Mouse (Mus musculus): ENCODE data around the gene Gabbr1. TPM values are rescaled to one million over a fixed set of nuclear protein-coding genes. Genes with fewer than 3 reads are reported as not detected.

Gabbr1 gene
- total RNA-seq, 2 experiments from 2014 or later: 5.7 to 12.4 TPM

GRCm38 (mm10) chr17:37072730-37073276, 27.0 kb downstream of the Gabbr1 start:
- ATAC-seq (ENCODE audit: poor library complexity, severe bottlenecking): no peak

- no peak for ATAC-seq (ENCODE audit: poor library complexity, severe bottlenecking)
Observed at GRCm38 (mm10) chr17:37075181-37075580, 29.4 kb downstream of the Gabbr1 start.

GRCm38 (mm10) chr17:37075766-37076165, 30.0 kb downstream of the Gabbr1 start:
- ATAC-seq (ENCODE audit: poor library complexity, severe bottlenecking): no peak

- ATAC-seq (ENCODE audit: poor library complexity, severe bottlenecking): no peak
Observed at GRCm38 (mm10) chr17:37078193-37078592, 32.4 kb downstream of the Gabbr1 start.

- no peak for ATAC-seq (ENCODE audit: poor library complexity, severe bottlenecking)
Observed at GRCm38 (mm10) chr17:37078990-37079389, 33.2 kb downstream of the Gabbr1 start.

- no peak for ATAC-seq (ENCODE audit: poor library complexity, severe bottlenecking)
Observed at GRCm38 (mm10) chr17:37080119-37080518, 34.4 kb downstream of the Gabbr1 start.

GRCm38 (mm10) chr17:37081659-37082058, 35.9 kb downstream of the Gabbr1 start:
- ATAC-seq (ENCODE audit: poor library complexity, severe bottlenecking): no peak

GRCm38 (mm10) chr17:37083327-37083726, 37.6 kb downstream of the Gabbr1 start:
- ATAC-seq (ENCODE audit: poor library complexity, severe bottlenecking): peak; percentile 97

- no peak for ATAC-seq (ENCODE audit: poor library complexity, severe bottlenecking)
Observed at GRCm38 (mm10) chr17:37084632-37085031, 38.9 kb downstream of the Gabbr1 start.

- ATAC-seq (ENCODE audit: poor library complexity, severe bottlenecking): no peak
Observed at GRCm38 (mm10) chr17:37085545-37085944, 39.8 kb downstream of the Gabbr1 start.

GRCm38 (mm10) chr17:37088399-37088798, 42.6 kb downstream of the Gabbr1 start, which contains the start of gene Olfr90:
Gene Olfr90, minus strand, starts transcription at chr17:37088499.
- no peak for ATAC-seq (ENCODE audit: poor library complexity, severe bottlenecking)

- no peak for ATAC-seq (ENCODE audit: poor library complexity, severe bottlenecking)
Observed at GRCm38 (mm10) chr17:37092198-37092597, 46.4 kb downstream of the Gabbr1 start.

- ATAC-seq (ENCODE audit: poor library complexity, severe bottlenecking): no peak
Observed at GRCm38 (mm10) chr17:37093289-37093688, 47.5 kb downstream of the Gabbr1 start.

GRCm38 (mm10) chr17:37098178-37098577, 52.4 kb downstream of the Gabbr1 start, which contains the start of gene Olfr91:
Gene Olfr91, minus strand, starts transcription at chr17:37098278.
- no peak for ATAC-seq (ENCODE audit: poor library complexity, severe bottlenecking)

- ATAC-seq (ENCODE audit: poor library complexity, severe bottlenecking): no peak
Observed at GRCm38 (mm10) chr17:37119988-37120387, 74.2 kb downstream of the Gabbr1 start, which contains the start of gene Olfr92. Gene Olfr92, minus strand, starts transcription at chr17:37120088.

Other genes with a start within 250 kb of the Gabbr1 start
- gene H2-M10.6, start 233.8 kb upstream of the Gabbr1 start, total RNA-seq (2015): not detected in 2 replicates
- gene H2-M10.6, start 233.8 kb upstream of the Gabbr1 start, total RNA-seq (2017): not detected in 2 replicates
- gene Trim26, start 208.8 kb upstream of the Gabbr1 start, total RNA-seq (2015): 27.4 and 29.0 TPM in 2 replicates
- gene Trim26, start 208.8 kb upstream of the Gabbr1 start, total RNA-seq (2017): 19.6 and 24.9 TPM in 2 replicates
- not detected in 2 replicates for gene Trim15, start 178.8 kb upstream of the Gabbr1 start, total RNA-seq (2015)
- not detected in 2 replicates for gene Trim15, start 178.8 kb upstream of the Gabbr1 start, total RNA-seq (2017)
- 0.52 and 0.76 TPM in 2 replicates for gene Trim10, start 176.4 kb upstream of the Gabbr1 start, total RNA-seq (2015)
- gene Trim10, start 176.4 kb upstream of the Gabbr1 start, total RNA-seq (2017): 1.5 and 3.9 TPM in 2 replicates
- gene Trim40, start 155.8 kb upstream of the Gabbr1 start, total RNA-seq (2015): not detected in 2 replicates
- gene Trim40, start 155.8 kb upstream of the Gabbr1 start, total RNA-seq (2017): not detected in 2 replicates
- not detected in 2 replicates for gene Trim31, start 147.8 kb upstream of the Gabbr1 start, total RNA-seq (2015)
- gene Trim31, start 147.8 kb upstream of the Gabbr1 start, total RNA-seq (2017): not detected in 2 replicates
- not detected in 2 replicates for gene Rnf39, start 103.0 kb upstream of the Gabbr1 start, total RNA-seq (2015)
- 0.20 TPM in 1 of 2 replicates, not detected in the other for gene Rnf39, start 103.0 kb upstream of the Gabbr1 start, total RNA-seq (2017)
- gene Ppp1r11, start 94.2 kb upstream of the Gabbr1 start, total RNA-seq (2015): 61.1 and 68.5 TPM in 2 replicates
- gene Ppp1r11, start 94.2 kb upstream of the Gabbr1 start, total RNA-seq (2017): 58.5 and 63.3 TPM in 2 replicates
- gene Znrd1, start 87.4 kb upstream of the Gabbr1 start, total RNA-seq (2015): 85.1 and 90.6 TPM in 2 replicates
- 22.5 and 32.0 TPM in 2 replicates for gene Znrd1, start 87.4 kb upstream of the Gabbr1 start, total RNA-seq (2017)
- gene Znrd1as, start 87.4 kb upstream of the Gabbr1 start, total RNA-seq (2015): 2.2 and 4.3 TPM in 2 replicates
- 5.7 and 6.5 TPM in 2 replicates for gene Znrd1as, start 87.4 kb upstream of the Gabbr1 start, total RNA-seq (2017)
- not detected in 2 replicates for gene 2410137M14Rik, start 64.7 kb upstream of the Gabbr1 start, total RNA-seq (2015)
- not detected in 2 replicates for gene 2410137M14Rik, start 64.7 kb upstream of the Gabbr1 start, total RNA-seq (2017)
- 0.23 TPM in 1 of 2 replicates, not detected in the other for gene H2-M5, start 56.4 kb upstream of the Gabbr1 start, total RNA-seq (2015)
- not detected in 2 replicates for gene H2-M5, start 56.4 kb upstream of the Gabbr1 start, total RNA-seq (2017)
- not detected in 2 replicates for gene Zfp57, start 44.8 kb upstream of the Gabbr1 start, total RNA-seq (2015)
- gene Zfp57, start 44.8 kb upstream of the Gabbr1 start, total RNA-seq (2017): not detected in 2 replicates
- gene Mog, start 22.6 kb upstream of the Gabbr1 start, total RNA-seq (2015): not detected in 2 replicates
- gene Mog, start 22.6 kb upstream of the Gabbr1 start, total RNA-seq (2017): not detected in 2 replicates
- gene Olfr90, start 42.5 kb downstream of the Gabbr1 start, total RNA-seq (2015): not detected in 2 replicates
- not detected in 2 replicates for gene Olfr90, start 42.5 kb downstream of the Gabbr1 start, total RNA-seq (2017)
- not detected in 2 replicates for gene Olfr91, start 52.3 kb downstream of the Gabbr1 start, total RNA-seq (2015)
- gene Olfr91, start 52.3 kb downstream of the Gabbr1 start, total RNA-seq (2017): not detected in 2 replicates
- gene Olfr92, start 74.1 kb downstream of the Gabbr1 start, total RNA-seq (2015): not detected in 2 replicates
- not detected in 2 replicates for gene Olfr92, start 74.1 kb downstream of the Gabbr1 start, total RNA-seq (2017)
- not detected in 2 replicates for gene Olfr93, start 115.5 kb downstream of the Gabbr1 start, total RNA-seq (2015)
- not detected in 2 replicates for gene Olfr93, start 115.5 kb downstream of the Gabbr1 start, total RNA-seq (2017)
- gene Ubd, start 147.9 kb downstream of the Gabbr1 start, total RNA-seq (2015): not detected in 2 replicates
- gene Ubd, start 147.9 kb downstream of the Gabbr1 start, total RNA-seq (2017): 0.40 TPM in 1 of 2 replicates, not detected in the other
- not detected in 2 replicates for gene Olfr94, start 155.0 kb downstream of the Gabbr1 start, total RNA-seq (2015)
- not detected in 2 replicates for gene Olfr94, start 155.0 kb downstream of the Gabbr1 start, total RNA-seq (2017)
- not detected in 2 replicates for gene Olfr95, start 167.2 kb downstream of the Gabbr1 start, total RNA-seq (2015)
- 0.04 TPM in 1 of 2 replicates, not detected in the other for gene Olfr95, start 167.2 kb downstream of the Gabbr1 start, total RNA-seq (2017)
- gene Olfr96, start 174.2 kb downstream of the Gabbr1 start, total RNA-seq (2015): not detected in 2 replicates
- not detected in 2 replicates for gene Olfr96, start 174.2 kb downstream of the Gabbr1 start, total RNA-seq (2017)
- not detected in 2 replicates for gene Olfr97, start 191.4 kb downstream of the Gabbr1 start, total RNA-seq (2015)
- not detected in 2 replicates for gene Olfr97, start 191.4 kb downstream of the Gabbr1 start, total RNA-seq (2017)
- gene Olfr98, start 217.8 kb downstream of the Gabbr1 start, total RNA-seq (2015): not detected in 2 replicates
- not detected in 2 replicates for gene Olfr98, start 217.8 kb downstream of the Gabbr1 start, total RNA-seq (2017)
- 17.4 and 20.9 TPM in 2 replicates for gene H2-M3, start 224.3 kb downstream of the Gabbr1 start, total RNA-seq (2015)
- 42.3 and 45.1 TPM in 2 replicates for gene H2-M3, start 224.3 kb downstream of the Gabbr1 start, total RNA-seq (2017)
- not detected in 2 replicates for gene Olfr99, start 237.5 kb downstream of the Gabbr1 start, total RNA-seq (2015)
- gene Olfr99, start 237.5 kb downstream of the Gabbr1 start, total RNA-seq (2017): not detected in 2 replicates

All from megakaryocyte, adult 5-6 weeks (primary cell).